Mouse (Mus musculus) thymus, adult 2 months (tissue): ENCODE data around the gene Pfkl.

ENCODE experiments used
- CTCF ChIP-seq: fragments of 200-500 bp; IDR thresholded peaks from 2 replicates; pipeline ENCODE4 v1.5.1; 2012; ENCODE audit warnings: mild to moderate bottlenecking, control low read depth, low read length, moderate library complexity, borderline replicate concordance; ENCODE audit not compliant: control insufficient read depth, poor library complexity, insufficient read depth; ENCODE audit errors: extremely low read depth
- POLR2A ChIP-seq: fragments of 200-500 bp; IDR thresholded peaks from 2 replicates; pipeline ENCODE4 v1.6.1; 2012; ENCODE audit warnings: mild to moderate bottlenecking, low read length, control low read depth, moderate library complexity; ENCODE audit not compliant: control insufficient read depth, poor library complexity, insufficient read depth; ENCODE audit errors: extremely low read depth

DNA sequence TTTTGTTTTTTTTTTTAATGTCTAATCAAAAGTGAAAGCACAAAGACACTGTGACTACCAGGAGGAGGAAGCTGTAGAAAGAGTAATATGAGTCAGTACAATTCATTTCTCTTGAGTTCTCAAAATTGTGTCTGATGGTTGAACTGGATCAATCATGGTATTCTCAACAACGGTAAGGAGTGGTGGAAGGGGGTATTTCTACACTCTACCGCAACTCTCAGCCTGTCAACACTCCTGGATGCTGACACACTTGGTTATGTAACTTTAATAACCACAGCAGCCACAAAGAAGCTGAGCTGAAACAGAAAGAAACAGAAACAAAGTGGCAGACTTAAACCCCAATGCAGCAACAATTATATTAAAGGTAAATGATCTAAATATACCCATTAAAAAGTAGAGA is 47.2 kb downstream of the Pfkl start:
- TF ChIP-seq POLR2A (no peak), CTCF (no peak)
